Mouse (Mus musculus) heart, embryonic 13.5 days (tissue): ENCODE measurements around the gene Dgkg. TPM values are rescaled to one million over a fixed set of nuclear protein-coding genes. Genes with fewer than 3 reads are reported as not detected.

Source experiments
- ATAC-seq: fragments of 200-750 bp; cut with Nextera tagmentation; 2 replicates; pipeline ENCODE4 v1.8.0; 2017; ENCODE audit warnings: moderate TSS enrichment; ENCODE audit not compliant: insufficient number of reproducible peaks, low FRiP score, low TSS enrichment; ENCODE audit errors: extremely low read depth
- H3K27ac ChIP-seq: fragments of 300-500 bp; sonication (generic); replicated peaks from 2 replicates; pipeline ENCODE4 v1.5.1; 2015; ENCODE audit warnings: moderate library complexity, mild to moderate bottlenecking, inconsistent platforms
- H3K27me3 ChIP-seq: fragments of 300-500 bp; sonication (generic); replicated peaks from 2 replicates; pipeline ENCODE4 v1.6.1; 2015; ENCODE audit warnings: mild to moderate bottlenecking, inconsistent platforms
- H3K36me3 ChIP-seq: fragments of 300-500 bp; sonication (generic); 2 replicates; pipeline ENCODE4 v1.6.1; 2015; ENCODE audit warnings: mild to moderate bottlenecking, inconsistent platforms
- H3K4me1 ChIP-seq: fragments of 300-500 bp; sonication (generic); 2 replicates; pipeline ENCODE4 v1.6.1; 2015; ENCODE audit warnings: inconsistent platforms
- H3K4me2 ChIP-seq: fragments of 300-500 bp; sonication (generic); 2 replicates; pipeline ENCODE4 v1.6.1; 2015; ENCODE audit warnings: inconsistent platforms, mild to moderate bottlenecking, moderate library complexity
- H3K4me3 ChIP-seq: fragments of 300-500 bp; sonication (generic); 2 replicates; pipeline ENCODE4 v1.5.1; 2015; ENCODE audit warnings: moderate library complexity, mild to moderate bottlenecking, inconsistent platforms
- H3K9ac ChIP-seq: fragments of 300-500 bp; sonication (generic); 2 replicates; pipeline ENCODE4 v1.6.1; 2015; ENCODE audit warnings: inconsistent platforms, mild to moderate bottlenecking, moderate library complexity
- H3K9me3 ChIP-seq: fragments of 300-500 bp; sonication (generic); 2 replicates; pipeline ENCODE4 v1.6.1; 2016; ENCODE audit warnings: inconsistent platforms
- WGBS: fragments of 180-500 bp; shearing (Covaris S2); methylation state at CpG from one replicate; pipeline ENCODE4 v1.1.7; 2015; ENCODE audit warnings: mixed read lengths; 5-methylcytosine and 5-hydroxymethylcytosine counted together
- polyA plus RNA-seq: library from polyadenylated mRNA; unstranded; fragments of >200 nt; fragmentation: Nextera tagmentation; extraction: Ambion mirVana; gene quantifications from 2 replicates; pipeline ENCODE4 v1.2.1, GENCODE M21; 2015

Dgkg gene
- polyA plus RNA-seq, 1 experiment from 2014 or later = 0.43 TPM

- no peak for ATAC-seq
- no peaks in the 10 kb centered on the region for H3K36me3 ChIP-seq
- WGBS = 78% methylated on average over 1 of the region's 1 CpGs
Measured at GRCm38 (mm10) chr16:22460960-22461359, 196.1 kb downstream of the Dgkg start.

GRCm38 (mm10) chr16:22452082-22452481, 204.9 kb downstream of the Dgkg start:
- Histone ChIP-seq H3K4me3 (no peak overlapping the region), H3K4me2 (no peak overlapping the region), H3K36me3 (no peaks in the 10 kb centered on the region), H3K9me3 (no peaks in the 10 kb centered on the region), H3K4me1 (peaks cover 33% of the 10 kb centered on the region), H3K27me3 (peaks cover 4% of the 10 kb centered on the region; the same call in 1 of the 2 replicates), H3K27ac (no peak overlapping the region), H3K9ac (no peak overlapping the region)
- ATAC-seq = no peak
- 56% methylated on average over 9 of the region's 9 CpGs for WGBS

More at GRCm38 (mm10) chr16:22460960-22461359, 196.1 kb downstream of the Dgkg start:
- Histone ChIP-seq H3K9me3 (no peaks in the 10 kb centered on the region), H3K4me1 (0 out of 2 replicates have a peak, but pooled peaks cover 6% of the 10 kb centered on the region), H3K27ac (no peak overlapping the region), H3K9ac (no peak overlapping the region), H3K27me3 (no peaks in the 10 kb centered on the region), H3K4me2 (no peak overlapping the region), H3K4me3 (no peak overlapping the region)

GRCm38 (mm10) chr16:22448093-22448492, 208.9 kb downstream of the Dgkg start:
- H3K27ac ChIP-seq = peak overlapping the region; percentile 7; the same call in 1 of the 2 replicates
- H3K4me1 ChIP-seq = peaks cover 45% of the 10 kb centered on the region
- H3K36me3 ChIP-seq = no peaks in the 10 kb centered on the region
- H3K4me2 ChIP-seq = no peak overlapping the region
- H3K4me3 ChIP-seq = no peak overlapping the region
- no peak overlapping the region for H3K9ac ChIP-seq
- 31% methylated on average over 6 of the region's 6 CpGs for WGBS
- no peaks in the 10 kb centered on the region for H3K9me3 ChIP-seq
- peaks cover under 1% of the 10 kb centered on the region; the same call in 1 of the 2 replicates for H3K27me3 ChIP-seq
- no peak for ATAC-seq

GRCm38 (mm10) chr16:22444786-22445185, 212.2 kb downstream of the Dgkg start:
- Histone ChIP-seq H3K9me3 (no peaks in the 10 kb centered on the region), H3K27me3 (peaks cover 6% of the 10 kb centered on the region; the same call in 1 of the 2 replicates), H3K27ac (no peak overlapping the region), H3K4me3 (no peak overlapping the region), H3K9ac (no peak overlapping the region), H3K4me1 (peaks cover 57% of the 10 kb centered on the region), H3K4me2 (no peak overlapping the region), H3K36me3 (no peaks in the 10 kb centered on the region)
- WGBS = 67% methylated on average over 6 of the region's 6 CpGs
- ATAC-seq = no peak

- H3K36me3 ChIP-seq = no peaks in the 10 kb centered on the region
- no peak for ATAC-seq
- whole genome bisulfite sequencing = 61% methylated on average over 7 of the region's 7 CpGs
- H3K27me3 ChIP-seq = peaks cover 6% of the 10 kb centered on the region; the same call in 1 of the 2 replicates
- no peaks in the 10 kb centered on the region for H3K9me3 ChIP-seq
- H3K4me3 ChIP-seq = no peak overlapping the region
- no peak overlapping the region for H3K4me2 ChIP-seq
- H3K9ac ChIP-seq = no peak overlapping the region
- H3K4me1 ChIP-seq = peaks cover 49% of the 10 kb centered on the region
- no peak overlapping the region for H3K27ac ChIP-seq
Measured at GRCm38 (mm10) chr16:22442202-22442601, 214.8 kb downstream of the Dgkg start.

- Histone ChIP-seq H3K4me1 (peaks cover 49% of the 10 kb centered on the region), H3K27me3 (peaks cover 10% of the 10 kb centered on the region; the same call in 1 of the 2 replicates), H3K9ac (no peak overlapping the region), H3K4me2 (0 out of 2 replicates have a peak overlapping the region, but pooled peaks have one; percentile 99), H3K36me3 (no peaks in the 10 kb centered on the region), H3K9me3 (no peaks in the 10 kb centered on the region), H3K4me3 (no peak overlapping the region), H3K27ac (0 out of 2 replicates have a peak overlapping the region, but pooled peaks have one; percentile 81)
- WGBS = 69% methylated on average over 4 of the region's 4 CpGs
- ATAC-seq = no peak
Measured at GRCm38 (mm10) chr16:22441317-22441716, 215.7 kb downstream of the Dgkg start.

GRCm38 (mm10) chr16:22440269-22440668, 216.8 kb downstream of the Dgkg start:
- peak overlapping the region; percentile 89 for H3K4me3 ChIP-seq
- ATAC-seq = no peak
- peak overlapping the region; percentile 69 for H3K9ac ChIP-seq
- peak overlapping the region; percentile 81 for H3K27ac ChIP-seq
- peaks cover 49% of the 10 kb centered on the region for H3K4me1 ChIP-seq
- H3K4me2 ChIP-seq = peak overlapping the region; percentile 99
- WGBS = under 1% methylated on average over 18 of the region's 18 CpGs
- no peaks in the 10 kb centered on the region for H3K9me3 ChIP-seq
- H3K27me3 ChIP-seq = peaks cover 10% of the 10 kb centered on the region; the same call in 1 of the 2 replicates
- H3K36me3 ChIP-seq = peaks cover 4% of the 10 kb centered on the region; the same call in 1 of the 2 replicates

GRCm38 (mm10) chr16:22439499-22440177, 217.4 kb downstream of the Dgkg start, which contains the start of gene Etv5:
Gene Etv5, minus strand, starts transcription at chr16:22439719.
- H3K9me3 ChIP-seq = no peaks in the 10 kb centered on the region
- ATAC-seq = peak; percentile 97
- WGBS = under 1% methylated on average over 62 of the region's 63 CpGs

GRCm38 (mm10) chr16:22438441-22439373, 218.3 kb downstream of the Dgkg start:
- no peak for ATAC-seq
- H3K9me3 ChIP-seq = no peaks in the 10 kb centered on the region
- peak overlapping the region; percentile 99 for H3K4me2 ChIP-seq
- H3K4me1 ChIP-seq = peaks cover 46% of the 10 kb centered on the region
- peaks cover 8% of the 10 kb centered on the region for H3K36me3 ChIP-seq
- H3K27ac ChIP-seq = peak overlapping the region; percentile 76
- under 1% methylated on average over 59 of the region's 59 CpGs for WGBS
- peak overlapping the region; percentile 89 for H3K4me3 ChIP-seq
- peak overlapping the region; percentile 94 for H3K9ac ChIP-seq
- peaks cover 13% of the 10 kb centered on the region; the same call in 1 of the 2 replicates for H3K27me3 ChIP-seq

More at GRCm38 (mm10) chr16:22439499-22440177, 217.4 kb downstream of the Dgkg start, which contains the start of gene Etv5:
- H3K4me1 ChIP-seq = peaks cover 48% of the 10 kb centered on the region
- peaks cover 12% of the 10 kb centered on the region; the same call in 1 of the 2 replicates for H3K27me3 ChIP-seq
- peak within 1 kb of the TSS; percentile 89 for H3K4me3 ChIP-seq
- H3K4me2 ChIP-seq = peak within 1 kb of the TSS; percentile 99
- peak within 1 kb of the TSS; percentile 81 for H3K27ac ChIP-seq
- H3K9ac ChIP-seq = peak within 1 kb of the TSS; percentile 94
- peaks cover 8% of the 10 kb centered on the region for H3K36me3 ChIP-seq

- ATAC-seq = no peak
- H3K27ac ChIP-seq = no peak overlapping the region
- H3K9ac ChIP-seq = no peak overlapping the region
- no peak overlapping the region for H3K4me2 ChIP-seq
- H3K36me3 ChIP-seq = peaks cover 8% of the 10 kb centered on the region
- no peak overlapping the region for H3K4me3 ChIP-seq
- 51% methylated on average over 6 of the region's 6 CpGs for WGBS
- H3K9me3 ChIP-seq = no peaks in the 10 kb centered on the region
- 0 out of 2 replicates have a peak, but pooled peaks cover 7% of the 10 kb centered on the region for H3K27me3 ChIP-seq
- peaks cover 32% of the 10 kb centered on the region for H3K4me1 ChIP-seq
Measured at GRCm38 (mm10) chr16:22436106-22436505, 220.9 kb downstream of the Dgkg start.

- Histone ChIP-seq H3K4me3 (no peak overlapping the region), H3K4me2 (peak overlapping the region; percentile 10; the same call in 1 of the 2 replicates), H3K27me3 (0 out of 2 replicates have a peak, but pooled peaks cover 7% of the 10 kb centered on the region), H3K9me3 (no peaks in the 10 kb centered on the region), H3K4me1 (peaks cover 35% of the 10 kb centered on the region), H3K27ac (no peak overlapping the region), H3K9ac (no peak overlapping the region), H3K36me3 (peaks cover 8% of the 10 kb centered on the region)
- ATAC-seq = no peak
- 70% methylated on average over 5 of the region's 5 CpGs for WGBS
Measured at GRCm38 (mm10) chr16:22434530-22434929, 222.5 kb downstream of the Dgkg start.
